Mouse (Mus musculus) CH12.LX (cell line): Measurements from ENCODE around the gene Haus2. TPM values are rescaled to one million over a fixed set of nuclear protein-coding genes. Genes with fewer than 3 reads are reported as not detected.
A peak's percentile ranks its signal among the peaks of the same experiment; 100 is the strongest.

Source experiments
- DNase-seq: peaks from one replicate; pipeline ENCODE4 v3.0.0-alpha.2; 2013; ENCODE audit errors: extremely low read depth
- H3K27ac ChIP-seq: 2 replicates; pipeline ENCODE4 v1.5.1; 2012; ENCODE audit warnings: low read depth, mild to moderate bottlenecking, control low read depth, moderate library complexity; ENCODE audit not compliant: insufficient read depth
- H3K27me3 ChIP-seq: replicated peaks from 2 replicates; pipeline ENCODE3; 2012; ENCODE audit warnings: inconsistent platforms
- H3K36me3 ChIP-seq, 2 experiments: replicated peaks in 1 of 2; 2 replicates each; pipeline versions ENCODE3 to v1.6.1; 2012; ENCODE audit warnings: inconsistent platforms in 1 of 2, low read length in 1 of 2, mild to moderate bottlenecking in 1 of 2, mixed read lengths in 1 of 2, moderate library complexity in 1 of 2; ENCODE audit not compliant: control insufficient read depth in 1 of 2, insufficient read depth in 1 of 2
- H3K4me1 ChIP-seq, 2 experiments: 2 replicates each; pipeline ENCODE4 v1.6.1; 2012; ENCODE audit warnings: inconsistent platforms in 1 of 2, moderate library complexity in 1 of 2; ENCODE audit not compliant: insufficient read depth in 2 of 2, control insufficient read depth in 1 of 2
- H3K4me2 ChIP-seq: 2 replicates; pipeline ENCODE4 v1.6.1; 2012; ENCODE audit warnings: low read depth, mild to moderate bottlenecking, control low read depth; ENCODE audit not compliant: poor library complexity, insufficient read depth, severe bottlenecking
- H3K4me3 ChIP-seq, 3 experiments: fragments of 150-350 bp in 1 of 3; sonication (generic) in 1 of 3; replicated peaks in 1 of 3; 2 replicates each; pipeline versions ENCODE3 to v1.5.1; 2011 to 2012; ENCODE audit warnings: low read depth in 2 of 3, low read length in 2 of 3, mild to moderate bottlenecking in 2 of 3, moderate library complexity in 2 of 3, control low read depth in 1 of 3, improper control_type of control experiment in 1 of 3, inconsistent platforms in 1 of 3, mixed read lengths in 1 of 3; ENCODE audit not compliant: poor library complexity in 1 of 3
- H3K79me2 ChIP-seq: replicated peaks from 2 replicates; pipeline ENCODE4 v1.6.1; 2012; ENCODE audit warnings: mild to moderate bottlenecking, moderate library complexity; ENCODE audit not compliant: control insufficient read depth, poor library complexity, insufficient read depth, severe bottlenecking; ENCODE audit errors: extremely low read depth
- H3K9ac ChIP-seq: 2 replicates; pipeline ENCODE4 v1.6.1; 2012; ENCODE audit warnings: low read depth, mild to moderate bottlenecking, control low read depth, moderate library complexity; ENCODE audit not compliant: insufficient read depth
- H3K9me3 ChIP-seq: replicated peaks from 2 replicates; pipeline ENCODE3; 2012; ENCODE audit warnings: low read length, inconsistent platforms, mixed read lengths
- BHLHE40 ChIP-seq: IDR thresholded peaks from 2 replicates; pipeline ENCODE4 v1.6.1; 2011; ENCODE audit warnings: mild to moderate bottlenecking, low read depth, low read length, improper control_type of control experiment
- CHD1 ChIP-seq: IDR thresholded peaks from 2 replicates; pipeline ENCODE4 v1.6.1; 2012; ENCODE audit warnings: low read depth, low read length, improper control_type of control experiment, inconsistent platforms
- CHD2 ChIP-seq: IDR thresholded peaks from 2 replicates; pipeline ENCODE4 v1.6.1; 2011; ENCODE audit warnings: low read length, improper control_type of control experiment
- CTCF ChIP-seq, 2 experiments: IDR thresholded peaks in 1 of 2; conservative IDR thresholded peaks in 1 of 2; 2 replicates each; pipeline ENCODE4 v1.5.1; 2011 to 2012; ENCODE audit warnings: low read depth in 2 of 2, low read length in 2 of 2, improper control_type of control experiment in 1 of 2, inconsistent platforms in 1 of 2, mild to moderate bottlenecking in 1 of 2, moderate library complexity in 1 of 2
- E2F4 ChIP-seq: IDR thresholded peaks from 2 replicates; pipeline ENCODE4 v1.6.1; 2011; ENCODE audit warnings: low read depth, low read length, improper control_type of control experiment; ENCODE audit not compliant: insufficient replicate concordance
- EP300 ChIP-seq: IDR thresholded peaks from 2 replicates; pipeline ENCODE4 v1.6.1; 2011; ENCODE audit warnings: low read length, improper control_type of control experiment
- ETS1 ChIP-seq: conservative IDR thresholded peaks from 2 replicates; pipeline ENCODE4 v1.6.1; 2012; ENCODE audit warnings: low read depth, mild to moderate bottlenecking, inconsistent platforms, low read length, improper control_type of control experiment, moderate library complexity
- GABPA ChIP-seq: IDR thresholded peaks from 2 replicates; pipeline ENCODE4 v1.6.1; 2012; ENCODE audit warnings: low read depth, low read length, improper control_type of control experiment, inconsistent platforms; ENCODE audit not compliant: insufficient replicate concordance
- IRF4 ChIP-seq: IDR thresholded peaks from 2 replicates; pipeline ENCODE4 v1.6.1; 2014; ENCODE audit warnings: low read depth, mild to moderate bottlenecking, inconsistent platforms, low read length, improper control_type of control experiment
- JUND ChIP-seq: conservative IDR thresholded peaks from 2 replicates; pipeline ENCODE4 v1.6.1; 2011; ENCODE audit warnings: low read depth, low read length, improper control_type of control experiment
- KAT2A ChIP-seq: IDR thresholded peaks from 2 replicates; pipeline ENCODE4 v1.6.1; 2012; ENCODE audit warnings: low read length, improper control_type of control experiment, inconsistent platforms; ENCODE audit not compliant: insufficient replicate concordance
- MAFK ChIP-seq: IDR thresholded peaks from 2 replicates; pipeline ENCODE4 v1.6.1; 2011; ENCODE audit warnings: low read length, improper control_type of control experiment; ENCODE audit not compliant: insufficient replicate concordance
- MAX ChIP-seq: IDR thresholded peaks from 2 replicates; pipeline ENCODE4 v1.6.1; 2011; ENCODE audit warnings: low read length, improper control_type of control experiment
- MEF2A ChIP-seq: IDR thresholded peaks from 2 replicates; pipeline ENCODE4 v1.6.1; 2014; ENCODE audit warnings: low read depth, mild to moderate bottlenecking, inconsistent platforms, low read length, improper control_type of control experiment, borderline replicate concordance
- MXI1 ChIP-seq: IDR thresholded peaks from 2 replicates; pipeline ENCODE4 v1.6.1; 2011; ENCODE audit warnings: mild to moderate bottlenecking, low read depth, low read length, improper control_type of control experiment
- MYC ChIP-seq: IDR thresholded peaks from 2 replicates; pipeline ENCODE4 v1.6.1; 2011; ENCODE audit warnings: low read depth, mild to moderate bottlenecking, improper control_type of control experiment, low read length
- NRF1 ChIP-seq: IDR thresholded peaks from 2 replicates; pipeline ENCODE4 v1.6.1; 2014; ENCODE audit warnings: low read depth, mild to moderate bottlenecking, inconsistent platforms, low read length, improper control_type of control experiment, moderate library complexity
- POLR2AphosphoS2 ChIP-seq: IDR thresholded peaks from 2 replicates; pipeline ENCODE4 v1.6.1; 2011; ENCODE audit warnings: low read depth, low read length, improper control_type of control experiment
- RCOR1 ChIP-seq: conservative IDR thresholded peaks from 2 replicates; pipeline ENCODE4 v1.6.1; 2012; ENCODE audit warnings: low read depth, mild to moderate bottlenecking, inconsistent platforms, low read length, improper control_type of control experiment
- SIN3A ChIP-seq: IDR thresholded peaks from 2 replicates; pipeline ENCODE4 v1.6.1; 2012; ENCODE audit warnings: low read length, improper control_type of control experiment, inconsistent platforms
- TBP ChIP-seq: conservative IDR thresholded peaks from 2 replicates; pipeline ENCODE4 v1.6.1; 2011; ENCODE audit warnings: low read depth, low read length, improper control_type of control experiment
- TCF12 ChIP-seq: IDR thresholded peaks from 2 replicates; pipeline ENCODE4 v1.6.1; 2014; ENCODE audit warnings: low read depth, mild to moderate bottlenecking, inconsistent platforms, low read length, improper control_type of control experiment
- UBTF ChIP-seq: IDR thresholded peaks from 2 replicates; pipeline ENCODE4 v1.6.1; 2012; ENCODE audit warnings: low read depth, mild to moderate bottlenecking, inconsistent platforms, low read length, improper control_type of control experiment, moderate library complexity
- ZC3H11A ChIP-seq: IDR thresholded peaks from 2 replicates; pipeline ENCODE4 v1.6.1; 2012; ENCODE audit warnings: low read depth, mild to moderate bottlenecking, inconsistent platforms, low read length, improper control_type of control experiment
- ZKSCAN1 ChIP-seq: IDR thresholded peaks from 2 replicates; pipeline ENCODE4 v1.6.1; 2012; ENCODE audit warnings: low read depth, inconsistent platforms, low read length, improper control_type of control experiment, borderline replicate concordance
- ZMIZ1 ChIP-seq: IDR thresholded peaks from 2 replicates; pipeline ENCODE4 v1.6.1; 2012; ENCODE audit warnings: low read depth, mild to moderate bottlenecking, inconsistent platforms, low read length, improper control_type of control experiment
- ZNF384 ChIP-seq: IDR thresholded peaks from 2 replicates; pipeline ENCODE4 v1.6.1; 2012; ENCODE audit warnings: low read depth, low read length, improper control_type of control experiment, inconsistent platforms
- dilution Hi-C: fragments of 300-500 bp; cut with MboI; formaldehyde crosslinking; loops from 2 replicates; pipeline ENCODE4 v1.14.3; 2020; ENCODE audit warnings: low sequenced_read_pairs; ENCODE audit not compliant: extremely low pct_unique_long_range_greater_than_20kb, extremely low pct_ligation_motif_present
- in situ Hi-C: fragments of 300-500 bp; cut with MboI; formaldehyde crosslinking; loops from 3 replicates; pipeline ENCODE4 v1.14.3; 2019; ENCODE audit warnings: low sequenced_read_pairs, low pct_ligation_motif_present, low pct_unique_long_range_greater_than_20kb, mixed read lengths
- polyA plus RNA-seq: library from polyadenylated mRNA; unstranded; fragments of >175 nt; gene quantifications from 2 replicates; pipeline ENCODE4 v1.2.1, GENCODE M21; 2012; ENCODE audit warnings: low read depth; ENCODE audit not compliant: insufficient read length
- total RNA-seq, 2 experiments: library from RNA; depleted of rRNA; stranded (reverse); fragments of 300-350 nt in 1 of 2; fragments of >200 nt in 1 of 2; gene quantifications; 2 replicates each; pipeline ENCODE4 v1.2.3; 2012 to 2014

The Haus2 gene
- total and polyA plus RNA-seq, 3 experiments = 12.8 to 37.8 (median 18.2) TPM

DNA sequence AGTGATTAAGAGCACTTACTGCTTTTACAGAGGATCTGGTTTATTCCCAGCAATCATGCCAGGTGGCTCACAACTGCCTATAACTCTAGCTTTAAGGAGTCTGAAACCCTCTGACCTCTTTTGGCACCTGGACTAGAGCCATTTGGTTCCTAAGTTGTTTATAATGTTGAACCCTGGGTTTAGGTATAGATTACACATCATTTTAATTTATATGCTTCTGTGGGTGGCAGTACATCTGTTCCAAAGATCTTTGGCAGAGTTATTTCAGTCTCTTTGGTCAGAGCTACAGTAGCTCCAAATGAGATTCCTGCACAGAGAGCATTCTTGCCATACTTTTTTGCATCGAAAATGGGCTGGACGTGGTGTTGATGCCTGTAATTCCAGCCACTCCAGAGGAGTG lies 11.4 kb upstream of the Haus2 start:
- in situ Hi-C loops = no loop called here
- Histone ChIP-seq H3K4me3 (no peak overlapping the region), H3K4me1 (peaks cover 3 to 26% of the 10 kb centered on the region in 2 experiments; a peak in 3 of 4 replicates), H3K27ac (no peak overlapping the region), H3K79me2 (no peaks in the 10 kb centered on the region), H3K4me2 (no peak overlapping the region), H3K9ac (no peak overlapping the region), H3K9me3 (no peaks in the 10 kb centered on the region), H3K27me3 (no peaks in the 10 kb centered on the region), H3K36me3 (peaks cover 25 to 61% of the 10 kb centered on the region in 2 experiments)
- TF ChIP-seq MAFK (no peak), POLR2AphosphoS2 (no peak), IRF4 (no peak), RCOR1 (no peak), GABPA (no peak), NRF1 (no peak), ZNF384 (no peak), TBP (no peak), CTCF (conservative IDR thresholded peaks at IDR 0.05 in 1 of 2, IDR thresholded peaks at IDR 0.05 in 1 of 2; ENCODE audit: low read depth in 2 of 2, low read length in 2 of 2) (no peak), KAT2A (no peak), MAX (no peak), ZKSCAN1 (no peak), SIN3A (no peak), ZMIZ1 (no peak), E2F4 (no peak), UBTF (no peak), JUND (no peak), ZC3H11A (no peak), CHD2 (no peak)
- no peak for DNase-seq
- dilution Hi-C loops = no loop called here

DNA sequence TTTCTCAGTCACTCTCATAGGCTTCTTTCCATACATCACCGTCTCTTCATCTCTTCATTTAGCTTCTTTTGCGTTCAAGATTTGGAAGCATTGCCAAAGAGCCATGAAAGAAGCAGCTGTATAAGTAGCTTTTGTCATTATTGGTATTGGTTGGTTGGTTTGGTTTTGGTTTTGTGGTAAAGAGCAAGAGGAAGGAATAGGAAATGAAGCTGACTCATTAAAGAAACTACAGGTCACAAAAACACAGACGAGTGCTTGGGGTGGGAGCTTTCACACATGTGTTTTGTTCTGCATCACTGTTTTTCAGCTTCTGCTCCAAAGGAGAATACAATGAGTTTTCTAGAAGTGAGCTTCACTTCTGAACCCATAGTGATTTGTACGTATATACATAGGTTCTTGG lies 9.7 kb upstream of the Haus2 start:
- in situ Hi-C loops (no loop called here), dilution Hi-C loops (no loop called here)
- peaks cover 23 to 62% of the 10 kb centered on the region in 2 experiments for H3K36me3 ChIP-seq
- peak overlapping the region; percentile 48; the same call in 1 of the 2 replicates for H3K9ac ChIP-seq
- peak; percentile 33 for TF ChIP-seq MEF2A
- no peak for TF ChIP-seq CTCF (conservative IDR thresholded peaks at IDR 0.05 in 1 of 2, IDR thresholded peaks at IDR 0.05 in 1 of 2; ENCODE audit: low read depth in 2 of 2, low read length in 2 of 2)
- TF ChIP-seq EP300 = peak; percentile 88
- no peak for TF ChIP-seq CHD2
- peak; percentile 51; the same call in 1 of the 2 replicates for TF ChIP-seq MAX
- TF ChIP-seq MXI1 = peak; percentile 73; the same call in 1 of the 2 replicates
- TF ChIP-seq MYC = peak; percentile 74
- peak; percentile 74 for TF ChIP-seq BHLHE40
- peak; percentile 39; the same call in 1 of the 2 replicates for TF ChIP-seq TCF12
- no peak for TF ChIP-seq CHD1
- TF ChIP-seq IRF4 = peak; percentile 59; the same call in 1 of the 2 replicates
- TF ChIP-seq MAFK = peak; percentile 51; the same call in 1 of the 2 replicates
- peak; percentile 85 for TF ChIP-seq ETS1
- TF ChIP-seq SIN3A = peak; percentile 86
- H3K4me3 ChIP-seq = no peak overlapping the region
- H3K4me1 ChIP-seq = peaks cover 3 to 26% of the 10 kb centered on the region in 2 experiments; a peak in 3 of 4 replicates
- no peaks in the 10 kb centered on the region for H3K27me3 ChIP-seq
- H3K79me2 ChIP-seq = no peaks in the 10 kb centered on the region
- peak overlapping the region; percentile 86 for H3K4me2 ChIP-seq
- peak overlapping the region; percentile 82 for H3K27ac ChIP-seq
- DNase-seq = peak; percentile 68
- no peaks in the 10 kb centered on the region for H3K9me3 ChIP-seq
